Mouse (Mus musculus) R1 (cell line): ENCODE data around the gene Naga.

ENCODE experiments used
- DNase-seq: peaks from one replicate; pipeline ENCODE4 v3.0.0-alpha.2; 2018; ENCODE audit warnings: low read depth, low spot score

Naga gene

GRCm38 (mm10) chr15:82354126-82354945, 15.6 kb upstream of the Naga start, which contains the start of gene Ndufa6:
TSS of gene Ndufa6 (minus strand) at chr15:82354322.
- peak; percentile 98 for DNase-seq

GRCm38 (mm10) chr15:82353745-82354113, 15.0 kb upstream of the Naga start:
- no peak for DNase-seq

GRCm38 (mm10) chr15:82353078-82353744, 14.5 kb upstream of the Naga start:
- peak; percentile 69 for DNase-seq

- DNase-seq, result no peak
These were observed 12.8 kb upstream of the Naga start for GRCm38 (mm10) chr15:82351480-82351879.

GRCm38 (mm10) chr15:82350349-82350748, 11.6 kb upstream of the Naga start:
- no peak for DNase-seq

- DNase-seq, result no peak
These were observed 10.2 kb upstream of the Naga start for GRCm38 (mm10) chr15:82348999-82349341.

GRCm38 (mm10) chr15:82348258-82348998, 9.7 kb upstream of the Naga start:
- no peak for DNase-seq

- no peak for DNase-seq
These were observed 9.1 kb upstream of the Naga start for GRCm38 (mm10) chr15:82347852-82348251.

GRCm38 (mm10) chr15:82347303-82347676, 8.6 kb upstream of the Naga start:
- DNase-seq, result no peak

GRCm38 (mm10) chr15:82346580-82347302, 8.0 kb upstream of the Naga start:
- no peak for DNase-seq

GRCm38 (mm10) chr15:82345820-82346470, 7.2 kb upstream of the Naga start:
- peak; percentile 99 for DNase-seq

- DNase-seq, result no peak
These were observed 6.2 kb upstream of the Naga start for GRCm38 (mm10) chr15:82344971-82345370.

- DNase-seq, result no peak
These were observed 4.9 kb upstream of the Naga start for GRCm38 (mm10) chr15:82343368-82344287.

GRCm38 (mm10) chr15:82342543-82342935, 3.8 kb upstream of the Naga start:
- no peak for DNase-seq

GRCm38 (mm10) chr15:82341675-82342542, 3.2 kb upstream of the Naga start:
- no peak for DNase-seq

- DNase-seq, result no peak
These were observed 2.3 kb upstream of the Naga start for GRCm38 (mm10) chr15:82341036-82341501.

GRCm38 (mm10) chr15:82340414-82341035, 1.8 kb upstream of the Naga start:
- peak; percentile 36 for DNase-seq

- no peak for DNase-seq
These were observed 1.0 kb upstream of the Naga start for GRCm38 (mm10) chr15:82339634-82340254.
